14 mouse cellular contexts compared by ENCODE assay signal in genomic region chr2:139609662-139610291, GRCm38 (mm10).
DNase-seq lines count a peak whose midpoint lies in the region; ATAC-seq and TF ChIP-seq lines count a peak whose summit lies in the region.
"Had no signal": no experiment of that assay in that cellular context is flagged by ENCODE, and none has a peak within 500 bp of the region (broad histone marks: within the 10 kb centered on the region; RNA-seq: fewer than 3 reads in every experiment).

No protein-coding gene starts in this region.

- no peak for TF ChIP-seq EP300 in heart, adult 2 months (IDR thresholded peaks at IDR 0.05; ENCODE audit: insufficient read depth, low read depth, low read length)

- no peaks in the 10 kb centered on the region for H3K79me2 ChIP-seq in heart, adult 2 months (replicated peaks; ENCODE audit: control insufficient read depth, insufficient read depth, low read length)

- no peaks in the 10 kb centered on the region for H3K9me3 ChIP-seq in forebrain, embryonic 12.5 days
- no peaks in the 10 kb centered on the region for H3K9me3 ChIP-seq in midbrain, postnatal 0 days (ENCODE audit: low read length)

- TF ChIP-seq CTCF in midbrain, postnatal 0 days (IDR thresholded peaks at IDR 0.05), result no peak
- no peak for TF ChIP-seq CTCF in heart, adult 2 months (IDR thresholded peaks at IDR 0.05)

- 4% methylated on average over 8 of the region's 8 CpGs for WGBS in forebrain, embryonic 12.5 days
- 16% methylated on average over 8 of the region's 8 CpGs for WGBS in midbrain, postnatal 0 days
- WGBS in heart, adult 2 months, result 56% methylated on average over 8 of the region's 8 CpGs

- H3K4me2 ChIP-seq in forebrain, embryonic 12.5 days, result peak overlapping the region; percentile 32
- H3K4me2 ChIP-seq in midbrain, postnatal 0 days (ENCODE audit: low read depth, low read length, poor library complexity, severe bottlenecking), result no peak overlapping the region

- H3K27me3 ChIP-seq in forebrain, embryonic 12.5 days, result peaks cover 30% of the 10 kb centered on the region; the same call in 1 of the 2 replicates
- H3K27me3 ChIP-seq in midbrain, postnatal 0 days (ENCODE audit: insufficient read depth, low read length), result no peaks in the 10 kb centered on the region
- no peaks in the 10 kb centered on the region for H3K27me3 ChIP-seq in heart, adult 2 months (ENCODE audit: control insufficient read depth, insufficient read depth, low read length)

- TF ChIP-seq POLR2A in heart, adult 2 months (IDR thresholded peaks at IDR 0.05; ENCODE audit: insufficient read depth, low read depth, low read length), result no peak

- H3K27ac ChIP-seq in forebrain, embryonic 12.5 days, result no peak overlapping the region
- H3K27ac ChIP-seq in midbrain, postnatal 0 days (ENCODE audit: low read depth, low read length), result no peak overlapping the region
- H3K27ac ChIP-seq in heart, adult 2 months, result no peak overlapping the region
- H3K27ac ChIP-seq: liver, embryonic 14.5 days had no signal

- H3K36me3 ChIP-seq in forebrain, embryonic 12.5 days (replicated peaks), result no peaks in the 10 kb centered on the region
- no peaks in the 10 kb centered on the region for H3K36me3 ChIP-seq in midbrain, postnatal 0 days (ENCODE audit: insufficient read depth, low read length)
- H3K36me3 ChIP-seq in heart, adult 2 months (ENCODE audit: control insufficient read depth, insufficient read depth, low read length), result no peaks in the 10 kb centered on the region

- DNase-seq in embryo, embryonic 10.5 days (ENCODE audit: low spot score), result peak; percentile 60
- peak; percentile 79 for DNase-seq in hindlimb bud, embryonic 11.5 days (ENCODE audit: extremely low spot score, low read depth, low spot score)
- DNase-seq in midbrain, postnatal 0 days (ENCODE audit: low spot score), result peak; percentile 36
- DNase-seq in heart, adult 2 months, result no peak
- DNase-seq in adrenal gland, postnatal 25 days, result no peak
- DNase-seq in T-cell, adult 2 months (ENCODE audit: low spot score), result no peak
- no peak for DNase-seq in frontal cortex, postnatal 36 days (ENCODE audit: low spot score in 2 of 2)
- DNase-seq: heart, adult 11 months; layer of hippocampus, adult 9-11 months; lung, postnatal 4 days; thymus, adult 2 months had no signal

- no peak overlapping the region for H3K4me3 ChIP-seq in forebrain, embryonic 12.5 days (replicated peaks)
- no peak overlapping the region for H3K4me3 ChIP-seq in midbrain, postnatal 0 days (ENCODE audit: low read depth, low read length)
- no peak overlapping the region for H3K4me3 ChIP-seq in heart, adult 2 months

- no peak overlapping the region for H3K9ac ChIP-seq in forebrain, embryonic 12.5 days
- H3K9ac ChIP-seq in midbrain, postnatal 0 days (replicated peaks; ENCODE audit: low read length, poor library complexity, severe bottlenecking), result no peak overlapping the region
- no peak overlapping the region for H3K9ac ChIP-seq in heart, adult 2 months (ENCODE audit: low read depth, low read length)
- H3K9ac ChIP-seq: liver, embryonic 14.5 days had no signal

- intact Hi-C loops in heart, adult 2 months (cut with DNase I), result no loop called here

- peak; percentile 47; the same call in 1 of the 2 replicates for ATAC-seq in forebrain, embryonic 12.5 days (ENCODE audit: low FRiP score)
- no peak for ATAC-seq in midbrain, postnatal 0 days (ENCODE audit: low FRiP score)
- ATAC-seq: inflammation-experienced regulatory T-cells, adult 6 months had no signal

- peaks cover 22% of the 10 kb centered on the region for H3K4me1 ChIP-seq in forebrain, embryonic 12.5 days
- peaks cover 15% of the 10 kb centered on the region; the same call in 1 of the 2 replicates for H3K4me1 ChIP-seq in midbrain, postnatal 0 days (ENCODE audit: insufficient read depth, low read length)
- H3K4me1 ChIP-seq in heart, adult 2 months (ENCODE audit: control insufficient read depth, insufficient read depth, low read length), result no peaks in the 10 kb centered on the region

Comparison
In these comparisons a context has a peak if more than half of its experiments do, and no peak if none do; other contexts are left out.
1. DNase-seq: peak in embryo, embryonic 10.5 days (single experiment), hindlimb bud, embryonic 11.5 days (single experiment) and midbrain, postnatal 0 days (single experiment); none in heart, adult 2 months (0 of 2), adrenal gland, postnatal 25 days (single experiment), T-cell, adult 2 months (single experiment) and frontal cortex, postnatal 36 days (0 of 2).